Mouse (Mus musculus) E14TG2a.4 (cell line): ENCODE measurements at regions not wholly inside any gene's neighbourhood (a gene's known extent, or its start where the extent isn't known, plus 50 kb on each side); places are given as distances from the start of the nearest gene placed in this dataset.

Source experiments
- CTCF ChIP-seq: conservative IDR thresholded peaks from 2 replicates; pipeline ENCODE4 v1.5.1; 2014; ENCODE audit warnings: low read length
- NANOG ChIP-seq: IDR thresholded peaks from 2 replicates; pipeline ENCODE4 v1.6.1; 2014; ENCODE audit warnings: borderline replicate concordance, low read length, mixed read lengths
- POU5F1 ChIP-seq: IDR thresholded peaks from 2 replicates; pipeline ENCODE4 v1.6.1; 2014; ENCODE audit warnings: low read length, borderline replicate concordance

- TF ChIP-seq CTCF (no peak), NANOG (no peak), POU5F1 (no peak)
Measured at GRCm38 (mm10) chr12:110185399-110185798, 93.5 kb upstream of the Dio3 start.
